Mouse (Mus musculus) lung, embryonic 14.5 days (tissue): ENCODE results near the gene Gm27021. TPM values are rescaled to one million over a fixed set of nuclear protein-coding genes. Genes with fewer than 3 reads are reported as not detected.

ENCODE experiments used
- ATAC-seq: fragments of 200-750 bp; cut with Nextera tagmentation; 2 replicates; pipeline ENCODE4 v1.8.0; 2017; ENCODE audit warnings: mild to moderate bottlenecking, moderate TSS enrichment, moderate library complexity; ENCODE audit not compliant: insufficient read depth
- DNase-seq: peaks from one replicate; pipeline ENCODE4 v3.0.0-alpha.2; 2015
- H3K27ac ChIP-seq: fragments of 300-500 bp; sonication (generic); 2 replicates; pipeline ENCODE4 v1.5.1; 2014; ENCODE audit warnings: low read depth, mild to moderate bottlenecking, moderate library complexity
- H3K27me3 ChIP-seq: fragments of 300-500 bp; sonication (generic); 2 replicates; pipeline ENCODE4 v1.6.1; 2014; ENCODE audit warnings: low read length, control low read depth; ENCODE audit not compliant: insufficient read depth
- H3K36me3 ChIP-seq: fragments of 300-500 bp; sonication (generic); 2 replicates; pipeline ENCODE4 v1.6.1; 2014; ENCODE audit warnings: control low read depth; ENCODE audit not compliant: insufficient read depth
- H3K4me1 ChIP-seq: fragments of 300-500 bp; sonication (generic); 2 replicates; pipeline ENCODE4 v1.6.1; 2014; ENCODE audit warnings: antibody characterized with exemption, control low read depth; ENCODE audit not compliant: insufficient read depth
- H3K4me2 ChIP-seq: fragments of 300-500 bp; sonication (generic); 2 replicates; pipeline ENCODE4 v1.6.1; 2014; ENCODE audit warnings: mild to moderate bottlenecking
- H3K4me3 ChIP-seq: fragments of 300-500 bp; sonication (generic); 2 replicates; pipeline ENCODE4 v1.5.1; 2014; ENCODE audit warnings: low read depth, low read length
- H3K9ac ChIP-seq: fragments of 300-500 bp; sonication (generic); 2 replicates; pipeline ENCODE4 v1.6.1; 2014
- H3K9me3 ChIP-seq: fragments of 300-500 bp; sonication (generic); 2 replicates; pipeline ENCODE4 v1.6.1; 2016; ENCODE audit warnings: low read depth, low read length, control low read depth
- CTCF ChIP-seq: IDR thresholded peaks from 2 replicates; pipeline ENCODE4 v1.5.1; 2016; ENCODE audit warnings: antibody characterized with exemption, low read depth
- WGBS: fragments of 180-500 bp; shearing (Covaris S2); extraction: QIAGEN DNeasy Blood & Tissue Kit; methylation state at CpG from one replicate; pipeline ENCODE4 v1.1.7; 2014; 5-methylcytosine and 5-hydroxymethylcytosine counted together
- polyA plus RNA-seq: library from polyadenylated mRNA; unstranded; fragments of >200 nt; fragmentation: Nextera tagmentation; extraction: Ambion mirVana; gene quantifications from 2 replicates; pipeline ENCODE4 v1.2.1, GENCODE M21; 2014

Gm27021 gene
- polyA plus RNA-seq, 1 experiment from 2014 or later: 2.6 TPM

GRCm38 (mm10) chr8:120566681-120567080, 101.2 kb downstream of the Gm27021 start:
- Histone ChIP-seq H3K27ac (no peak overlapping the region), H3K4me1 (peaks cover 29% of the 10 kb centered on the region), H3K9me3 (no peaks in the 10 kb centered on the region), H3K4me2 (no peak overlapping the region), H3K27me3 (no peaks in the 10 kb centered on the region), H3K36me3 (peaks cover 66% of the 10 kb centered on the region), H3K4me3 (no peak overlapping the region), H3K9ac (no peak overlapping the region)
- DNase-seq (no peak), ATAC-seq (no peak)
- TF ChIP-seq CTCF: no peak
- 85% methylated on average over 8 of the region's 8 CpGs for WGBS

- peaks cover 53% of the 10 kb centered on the region for H3K36me3 ChIP-seq
- ATAC-seq: no peak
- H3K27ac ChIP-seq: peak overlapping the region; percentile 42; the same call in 1 of the 2 replicates
- no peak for TF ChIP-seq CTCF
- WGBS: 28% methylated on average over 7 of the region's 7 CpGs
- no peaks in the 10 kb centered on the region for H3K27me3 ChIP-seq
- no peak overlapping the region for H3K4me3 ChIP-seq
- no peak for DNase-seq
- peaks cover 29% of the 10 kb centered on the region for H3K4me1 ChIP-seq
- peak overlapping the region; percentile 6; the same call in 1 of the 2 replicates for H3K9ac ChIP-seq
- H3K9me3 ChIP-seq: no peaks in the 10 kb centered on the region
- no peak overlapping the region for H3K4me2 ChIP-seq
Measured at GRCm38 (mm10) chr8:120565151-120565711, 102.6 kb downstream of the Gm27021 start.

- Histone ChIP-seq H3K9me3 (no peaks in the 10 kb centered on the region), H3K36me3 (peaks cover 46% of the 10 kb centered on the region), H3K9ac (no peak overlapping the region), H3K4me3 (no peak overlapping the region), H3K27ac (peak overlapping the region; percentile 84), H3K27me3 (no peaks in the 10 kb centered on the region), H3K4me1 (peaks cover 29% of the 10 kb centered on the region), H3K4me2 (peak overlapping the region; percentile 29; the same call in 1 of the 2 replicates)
- 17% methylated on average over 20 of the region's 20 CpGs for WGBS
- peak; percentile 97 for DNase-seq
- TF ChIP-seq CTCF: peak; percentile 37
- ATAC-seq: peak; percentile 77
Measured at GRCm38 (mm10) chr8:120563851-120564837, 103.7 kb downstream of the Gm27021 start.

GRCm38 (mm10) chr8:120563348-120563724, 104.5 kb downstream of the Gm27021 start:
- 32% methylated on average over 8 of the region's 8 CpGs for WGBS
- Histone ChIP-seq H3K9ac (0 out of 2 replicates have a peak overlapping the region, but pooled peaks have one; percentile 0), H3K27me3 (no peaks in the 10 kb centered on the region), H3K9me3 (no peaks in the 10 kb centered on the region), H3K4me3 (no peak overlapping the region), H3K36me3 (peaks cover 42% of the 10 kb centered on the region), H3K4me1 (peaks cover 29% of the 10 kb centered on the region), H3K27ac (peak overlapping the region; percentile 84), H3K4me2 (peak overlapping the region; percentile 29; the same call in 1 of the 2 replicates)
- DNase-seq (peak; percentile 44), ATAC-seq (no peak; the same call in 1 of the 2 replicates)
- no peak for TF ChIP-seq CTCF

GRCm38 (mm10) chr8:120562680-120563347, 105.1 kb downstream of the Gm27021 start:
- Histone ChIP-seq H3K4me2 (peak overlapping the region; percentile 29; the same call in 1 of the 2 replicates), H3K27ac (peak overlapping the region; percentile 84), H3K9ac (0 out of 2 replicates have a peak overlapping the region, but pooled peaks have one; percentile 0), H3K27me3 (no peaks in the 10 kb centered on the region), H3K9me3 (no peaks in the 10 kb centered on the region), H3K4me3 (no peak overlapping the region), H3K36me3 (peaks cover 36% of the 10 kb centered on the region), H3K4me1 (peaks cover 29% of the 10 kb centered on the region)
- no peak for TF ChIP-seq CTCF
- no peak for ATAC-seq
- no peak for DNase-seq
- WGBS: 83% methylated on average over 18 of the region's 18 CpGs

- no peak for ATAC-seq
- Histone ChIP-seq H3K4me1 (peaks cover 36% of the 10 kb centered on the region), H3K9ac (no peak overlapping the region), H3K4me2 (no peak overlapping the region), H3K27me3 (no peaks in the 10 kb centered on the region), H3K9me3 (no peaks in the 10 kb centered on the region), H3K36me3 (peaks cover 26% of the 10 kb centered on the region), H3K4me3 (no peak overlapping the region), H3K27ac (no peak overlapping the region)
- WGBS: 82% methylated on average over 22 of the region's 22 CpGs
- no peak for DNase-seq
- TF ChIP-seq CTCF: peak; percentile 61
Measured at GRCm38 (mm10) chr8:120561539-120562435, 106.1 kb downstream of the Gm27021 start.
